Mouse (Mus musculus) gastrocnemius, postnatal 25 days (tissue): ENCODE data around the gene Atg16l1. TPM values are rescaled to one million over a fixed set of nuclear protein-coding genes. Genes with fewer than 3 reads are reported as not detected.
"Not testable (repeated sequence)": the region's sequence is repeated elsewhere in the genome, so short reads cannot be mapped to it uniquely, and the experiment has no call there.

Experiments used
- DNase-seq: peaks from one replicate; pipeline ENCODE4 v3.0.0; 2022
- total RNA-seq, 2 experiments: library from RNA; stranded (reverse); gene quantifications; 1 replicate in 1 of 2; 2 replicates in 1 of 2; pipeline ENCODE4 v1.2.3; 2021

Atg16l1 gene
- total RNA-seq, 2 experiments from 2014 or later, result 16.1 to 17.6 TPM

DNA sequence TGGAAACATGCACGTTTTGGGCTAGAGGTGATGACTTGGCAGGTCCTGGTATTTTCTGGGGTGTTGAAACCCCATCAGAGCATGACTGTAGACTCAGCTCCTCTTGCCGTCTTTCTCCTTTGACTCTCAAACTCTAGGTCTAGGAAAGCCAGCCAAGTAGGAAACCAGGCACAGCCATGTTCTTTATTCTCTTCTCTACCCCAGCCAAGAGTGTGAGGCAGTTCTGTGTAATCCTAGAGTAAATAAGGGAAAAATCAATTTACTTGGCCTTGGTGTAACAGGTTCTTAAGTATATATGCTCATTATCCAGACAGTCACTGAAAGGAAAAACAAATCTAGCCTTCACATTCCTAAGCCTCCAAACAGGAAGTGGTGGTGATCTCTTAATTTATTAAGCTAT, 17.7 kb downstream of the Atg16l1 start:
- no peak for DNase-seq

GRCm38 (mm10) chr1:87774845-87775244, 19.2 kb downstream of the Atg16l1 start:
- DNase-seq, result no peak

DNA sequence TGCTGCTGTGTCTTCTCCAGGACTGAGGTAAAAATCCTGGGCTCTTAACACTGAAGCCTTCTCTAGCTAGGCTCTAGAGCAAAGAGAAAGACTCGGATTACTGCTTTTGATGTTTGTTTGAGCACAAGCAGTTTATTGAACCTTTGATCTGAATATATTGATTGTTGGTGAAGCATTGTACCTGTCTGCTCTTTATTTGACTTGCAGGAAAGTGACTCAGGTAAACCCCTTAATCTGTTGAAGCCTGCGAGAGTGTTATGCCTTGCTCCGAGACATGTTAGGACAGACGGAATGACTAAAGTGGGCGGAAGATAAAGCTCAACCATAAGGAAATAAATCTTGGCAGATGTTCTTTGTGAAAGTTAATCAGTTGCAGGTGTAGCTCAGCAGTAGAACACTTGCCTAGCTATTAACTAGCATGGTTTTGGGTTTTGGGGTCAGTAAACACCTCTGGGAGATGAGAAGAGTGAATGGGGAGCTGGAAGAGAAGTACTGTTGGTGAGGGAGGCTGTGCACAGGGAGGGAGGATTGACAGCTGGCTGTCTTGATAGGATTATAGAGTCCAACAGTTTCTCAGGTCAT, 23.6 kb downstream of the Atg16l1 start:
- DNase-seq, result no peak

GRCm38 (mm10) chr1:87785703-87786102, 30.0 kb downstream of the Atg16l1 start:
- no peak for DNase-seq

- peak; percentile 32 for DNase-seq
These were observed 30.6 kb downstream of the Atg16l1 start for GRCm38 (mm10) chr1:87786251-87786650.

DNA sequence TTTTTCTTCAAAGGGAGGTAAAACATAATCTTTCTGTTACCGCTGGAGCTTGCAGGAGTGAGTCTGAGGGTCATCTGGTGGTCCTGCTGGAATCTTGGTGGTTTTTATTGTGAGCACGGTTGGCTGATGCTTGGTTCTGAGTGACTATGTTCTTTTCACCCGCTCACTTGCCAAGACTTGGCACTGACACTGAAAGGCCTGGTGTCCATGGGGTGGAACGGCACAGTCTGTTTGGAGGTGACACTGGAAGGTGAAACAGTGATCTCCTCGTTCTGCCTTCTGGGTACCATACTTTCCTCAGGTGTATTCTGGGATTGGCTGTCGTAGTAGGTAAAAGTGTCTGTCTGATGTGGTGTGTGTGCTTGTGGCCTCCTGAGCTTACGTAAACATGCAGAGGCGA, 34.0 kb downstream of the Atg16l1 start:
- DNase-seq, result no peak

- no peak for DNase-seq
These were observed 36.9 kb downstream of the Atg16l1 start for GRCm38 (mm10) chr1:87792438-87793137.

DNA sequence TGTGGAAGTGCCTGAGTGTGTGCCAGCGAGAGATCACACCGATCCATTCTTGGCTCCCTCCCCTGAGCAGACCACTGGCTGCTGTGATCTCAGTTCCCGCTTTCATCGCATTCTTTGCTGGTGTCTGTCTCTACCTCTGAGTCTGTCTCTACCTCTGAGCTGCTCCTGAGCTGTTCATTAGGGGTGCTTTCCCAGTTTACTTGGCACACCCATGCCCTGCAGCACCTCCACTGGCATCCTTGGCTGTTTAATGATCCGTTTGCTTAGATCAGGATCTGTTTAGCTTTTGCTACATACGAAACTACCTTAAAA, 37.4 kb downstream of the Atg16l1 start:
- DNase-seq, result no peak

DNA sequence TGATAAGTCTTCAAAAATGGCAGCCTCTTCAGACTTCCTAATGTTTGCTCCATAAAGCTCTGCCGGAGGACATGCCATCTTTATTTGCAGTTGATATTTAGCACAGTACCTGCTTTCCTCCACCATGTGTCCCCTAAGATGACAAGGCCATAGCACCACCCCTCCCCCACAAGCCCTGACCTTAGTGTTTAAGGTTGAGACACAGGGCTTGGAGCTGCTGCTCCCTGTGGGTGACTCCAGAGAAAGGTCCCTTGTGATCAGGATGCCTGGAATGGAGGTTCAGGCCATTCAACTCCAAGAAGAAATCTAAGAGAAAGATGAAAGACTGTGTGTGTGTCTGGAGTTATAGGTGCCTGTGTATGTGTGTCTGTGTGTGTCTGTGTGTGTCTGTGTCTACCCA, 42.0 kb downstream of the Atg16l1 start:
- no peak for DNase-seq

- no peak for DNase-seq
These were observed 42.6 kb downstream of the Atg16l1 start for GRCm38 (mm10) chr1:87798306-87798705.

DNA sequence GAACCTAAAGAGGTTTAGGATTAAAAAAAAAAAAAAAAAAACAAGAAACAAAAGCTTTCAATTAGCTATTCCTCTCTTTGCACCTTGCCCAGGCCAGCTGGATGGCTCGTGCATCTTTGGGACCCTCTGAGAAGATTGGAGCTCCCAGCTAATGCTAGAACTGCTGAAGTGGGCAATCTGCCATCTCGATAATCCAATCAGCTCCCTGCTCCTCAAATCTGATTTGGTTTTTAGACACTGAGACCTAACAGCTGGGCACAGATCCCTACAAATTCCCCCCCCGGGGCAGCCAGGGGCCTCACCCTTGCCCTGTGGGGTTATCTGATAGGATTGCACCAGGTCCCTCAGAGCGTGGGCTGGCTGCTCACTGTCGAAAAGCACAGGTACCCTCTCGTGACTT, 47.9 kb downstream of the Atg16l1 start, which contains the start of gene Sag:
TSS of gene Sag (plus strand) at position 105 of the 400 bp plus-strand sequence.
- no peak for DNase-seq

GRCm38 (mm10) chr1:87807751-87808150, 52.1 kb downstream of the Atg16l1 start:
- no peak for DNase-seq

GRCm38 (mm10) chr1:87811391-87811790, 55.7 kb downstream of the Atg16l1 start:
- DNase-seq, result no peak

GRCm38 (mm10) chr1:87812061-87812460, 56.4 kb downstream of the Atg16l1 start:
- DNase-seq, result no peak

- DNase-seq, result no peak
These were observed 57.5 kb downstream of the Atg16l1 start for GRCm38 (mm10) chr1:87813155-87813554.

GRCm38 (mm10) chr1:87813681-87814080, 58.0 kb downstream of the Atg16l1 start:
- no peak for DNase-seq

DNA sequence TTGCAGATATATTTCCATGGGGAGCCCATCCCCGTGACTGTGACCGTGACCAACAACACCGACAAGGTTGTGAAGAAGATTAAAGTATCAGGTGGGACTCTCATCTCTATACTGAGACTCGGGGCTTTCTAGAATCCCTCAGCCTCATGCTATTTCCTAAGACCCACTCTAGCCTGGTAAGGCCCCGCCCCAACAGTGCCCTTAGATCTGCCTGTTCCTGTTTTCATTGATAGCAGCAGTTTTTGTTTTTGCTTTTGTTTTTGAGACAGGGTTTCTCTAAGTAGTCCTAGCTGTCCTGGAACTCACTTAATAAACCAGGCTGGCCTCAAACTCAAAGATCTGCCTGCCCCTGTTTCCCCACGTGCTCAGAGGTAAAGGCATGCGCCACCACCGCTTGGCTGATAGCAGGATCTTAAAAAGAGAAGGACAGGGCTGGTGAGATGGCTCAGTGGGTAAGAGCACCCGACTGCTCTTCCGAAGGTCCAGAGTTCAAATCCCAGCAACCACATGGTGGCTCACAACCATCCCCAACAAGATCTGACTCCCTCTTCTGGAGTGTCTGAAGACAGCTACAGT, 68.8 kb downstream of the Atg16l1 start:
- no peak for DNase-seq

DNA sequence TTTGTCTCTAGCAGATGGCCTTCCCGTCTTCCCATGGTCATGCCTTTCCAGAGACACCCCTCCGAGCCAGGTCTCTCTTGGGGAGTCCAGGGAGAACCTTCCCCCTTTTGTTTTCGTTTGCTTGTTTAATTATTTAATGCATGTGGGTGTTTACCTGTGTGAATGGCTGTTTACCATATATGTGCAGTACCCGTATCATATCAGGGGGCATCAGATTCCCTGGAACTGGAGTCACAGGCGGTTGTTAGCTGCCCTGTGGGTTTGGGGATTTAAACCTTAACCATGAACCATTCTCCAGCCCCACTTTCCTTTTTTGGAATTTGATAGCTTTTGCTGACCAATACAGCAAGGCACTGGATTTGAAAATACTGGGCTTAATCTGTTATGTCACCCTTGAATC, 69.6 kb downstream of the Atg16l1 start:
- DNase-seq, result no peak

DNA sequence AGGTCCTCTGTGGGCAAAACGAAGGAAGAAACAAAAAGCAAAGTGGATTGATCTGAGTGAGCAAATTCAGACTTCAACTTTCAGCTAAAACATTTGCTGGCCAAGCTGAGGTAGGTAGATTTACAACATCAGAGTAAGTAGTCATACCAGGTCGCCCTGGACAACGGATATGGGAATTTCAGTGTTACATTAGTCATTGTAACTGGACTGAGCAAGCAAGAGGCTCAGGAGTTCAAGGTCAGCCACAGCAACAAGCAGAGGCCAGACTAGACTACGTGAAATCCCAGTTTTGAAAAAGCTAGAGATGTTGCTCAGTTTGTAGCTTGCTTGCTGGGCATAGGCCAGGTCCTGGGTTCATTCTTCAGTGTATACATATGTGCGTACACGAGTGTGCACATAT, 70.3 kb downstream of the Atg16l1 start:
- DNase-seq, result no peak

GRCm38 (mm10) chr1:87826474-87826873, 70.8 kb downstream of the Atg16l1 start:
- no peak for DNase-seq

DNA sequence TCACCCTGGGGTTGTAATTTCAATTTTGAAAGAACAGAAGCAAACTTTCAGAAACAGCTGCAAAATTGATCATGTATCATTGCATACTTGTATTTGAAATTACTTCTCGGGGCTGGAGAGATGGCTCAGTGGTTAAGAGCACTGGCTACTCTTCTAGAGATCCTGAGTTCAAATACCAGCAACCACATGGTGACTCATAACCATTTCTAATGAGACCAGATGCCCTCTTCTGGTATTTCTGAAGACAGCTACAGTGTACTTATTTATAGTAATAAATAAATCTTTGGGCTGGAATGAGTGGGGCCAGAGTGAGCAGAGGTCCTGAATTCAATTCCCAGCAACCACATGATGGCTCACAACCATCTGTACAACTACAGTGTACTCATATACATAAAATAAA, 71.8 kb downstream of the Atg16l1 start:
- DNase-seq, result not testable (repeated sequence)

DNA sequence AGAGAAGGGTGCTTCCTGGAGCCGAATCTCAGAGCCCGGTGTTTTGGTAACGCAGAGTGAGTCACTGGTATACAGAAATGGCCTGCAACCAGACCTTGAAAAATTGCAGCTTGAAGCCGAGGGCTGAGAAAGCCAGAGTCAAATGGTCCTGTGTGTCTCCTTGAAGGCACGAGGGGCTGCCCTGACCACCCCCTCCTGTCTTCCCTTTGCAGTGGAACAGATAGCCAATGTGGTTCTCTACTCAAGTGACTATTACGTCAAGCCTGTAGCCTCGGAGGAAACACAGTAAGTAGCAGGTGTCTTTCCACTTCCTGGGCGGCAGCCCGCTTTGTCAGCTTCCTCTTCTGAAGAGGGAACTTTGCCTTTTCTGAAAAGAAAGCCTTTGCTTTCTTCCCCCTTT, 72.5 kb downstream of the Atg16l1 start:
- DNase-seq, result peak; percentile 44

DNA sequence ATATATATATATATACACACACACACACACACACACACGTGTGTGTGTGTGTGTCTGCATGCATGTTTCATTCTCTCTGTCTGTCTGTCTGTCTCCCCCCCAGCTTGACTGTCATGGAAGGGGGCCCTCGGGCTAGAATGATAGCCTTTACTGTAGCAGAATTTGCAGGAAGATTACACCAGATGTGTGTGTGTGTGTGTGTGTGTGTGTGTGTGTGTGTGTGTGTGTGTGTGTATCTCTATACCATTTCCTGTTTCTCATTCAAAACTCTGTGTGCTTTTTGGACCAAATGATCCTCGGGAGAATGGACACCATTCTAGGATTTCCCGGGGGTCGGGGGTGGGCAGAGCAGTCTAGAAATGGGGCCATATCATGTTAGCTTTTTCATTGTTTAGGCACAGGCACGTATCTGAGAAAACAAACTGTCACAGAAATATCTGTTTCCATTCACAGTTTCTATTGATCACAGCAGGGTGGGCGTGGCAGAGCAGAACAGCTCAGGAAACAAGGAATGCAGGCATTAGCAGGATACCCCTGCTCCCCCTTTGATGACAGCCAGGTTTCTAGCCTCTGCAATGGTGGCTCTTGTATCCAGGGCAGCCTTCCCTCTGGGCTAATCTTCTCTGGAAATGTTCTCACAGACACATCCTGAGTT, 73.4 kb downstream of the Atg16l1 start:
- DNase-seq, result no peak
